Mouse (Mus musculus) liver, adult (tissue): ENCODE measurements around the gene Actr1b.

Experiments used
- GATA4 ChIP-seq: IDR thresholded peaks from 2 replicates; pipeline ENCODE4 v1.6.1; 2014; ENCODE audit warnings: mild to moderate bottlenecking, low read length; ENCODE audit not compliant: insufficient replicate concordance

Actr1b gene

DNA sequence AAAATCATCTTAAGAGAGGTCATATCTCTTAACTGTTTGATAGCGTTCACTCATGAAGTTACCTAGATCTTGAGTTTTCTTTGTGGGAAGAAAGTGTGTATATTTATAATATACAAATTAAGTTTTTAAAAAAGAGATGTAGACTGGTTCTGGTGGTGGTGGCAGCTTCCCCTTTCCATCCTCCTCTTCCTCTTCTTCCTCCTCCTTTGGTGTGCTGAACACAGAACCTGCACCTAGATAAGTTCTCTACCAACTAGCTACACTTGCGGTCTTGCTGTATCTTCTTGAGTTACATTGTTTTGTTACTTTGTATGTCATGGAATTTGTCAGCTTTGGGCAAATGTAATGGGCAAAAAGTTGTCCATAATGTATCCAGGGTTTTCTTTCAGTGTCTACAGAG, 3.1 kb downstream of the Actr1b start:
- TF ChIP-seq GATA4, result no peak

DNA sequence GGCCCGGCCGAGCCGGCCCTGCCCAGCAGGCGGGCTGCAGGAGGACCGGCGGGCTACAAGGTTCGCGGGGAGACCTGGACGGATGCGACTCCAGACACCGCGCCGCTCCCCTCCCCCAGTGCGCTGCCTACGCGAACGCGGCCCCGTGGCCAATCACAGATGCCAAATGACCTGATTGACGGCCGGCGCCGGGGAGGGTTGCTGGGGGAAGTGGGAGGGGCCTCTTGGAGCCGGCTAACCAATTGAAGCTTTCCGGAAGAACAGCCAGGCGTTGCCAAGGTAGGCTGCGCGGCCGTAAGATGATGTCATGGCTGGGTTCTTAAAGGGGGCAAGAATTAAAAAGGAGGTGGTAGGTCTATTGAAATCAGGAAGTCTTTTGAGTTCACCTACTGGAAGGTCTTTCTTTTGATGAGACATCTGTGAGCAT, 4.4 kb downstream of the Actr1b start, which contains the start of gene 4933424G06Rik:
Gene 4933424G06Rik (plus strand): TSS at position 296 of the 427 bp plus-strand sequence.
- no peak for TF ChIP-seq GATA4

DNA sequence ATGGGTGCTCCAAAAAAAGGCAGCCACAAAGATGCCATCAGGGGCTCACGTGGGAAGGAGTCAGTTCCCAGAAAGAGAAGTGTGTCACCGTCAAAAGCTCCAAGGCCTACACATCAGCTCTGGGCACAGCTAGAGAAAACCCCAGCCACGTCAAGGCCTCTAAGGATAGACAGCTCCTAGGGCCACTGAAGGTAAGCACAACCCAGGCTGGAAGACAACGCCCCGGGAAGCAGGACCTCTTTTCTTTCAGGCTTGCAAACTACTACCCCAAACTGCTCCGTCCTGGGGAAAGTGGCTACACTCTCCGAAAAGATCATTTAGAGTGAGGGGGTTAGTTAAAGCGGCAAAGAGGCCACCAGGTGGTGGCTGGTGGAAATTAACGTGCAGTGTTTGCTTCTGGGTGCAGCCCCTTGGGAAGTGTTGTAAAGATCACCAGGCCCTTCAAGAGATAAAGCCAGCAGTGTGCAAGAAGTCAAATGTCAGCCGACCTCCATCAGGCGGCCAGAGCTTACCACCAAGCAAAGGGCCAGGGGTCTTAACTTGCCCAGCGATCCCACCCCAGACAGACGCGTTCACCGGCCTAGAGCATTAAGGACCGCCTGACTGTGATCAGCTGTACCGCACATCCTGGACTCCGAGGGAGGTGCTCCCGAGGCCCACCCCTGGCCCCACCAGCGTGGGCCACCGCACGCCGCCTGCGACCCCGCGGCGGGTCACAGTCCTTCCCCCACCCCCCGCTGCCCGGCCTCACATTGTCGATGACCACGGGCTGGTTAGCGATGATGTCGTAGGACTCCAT, 5.0 kb downstream of the Actr1b start:
- no peak for TF ChIP-seq GATA4

DNA sequence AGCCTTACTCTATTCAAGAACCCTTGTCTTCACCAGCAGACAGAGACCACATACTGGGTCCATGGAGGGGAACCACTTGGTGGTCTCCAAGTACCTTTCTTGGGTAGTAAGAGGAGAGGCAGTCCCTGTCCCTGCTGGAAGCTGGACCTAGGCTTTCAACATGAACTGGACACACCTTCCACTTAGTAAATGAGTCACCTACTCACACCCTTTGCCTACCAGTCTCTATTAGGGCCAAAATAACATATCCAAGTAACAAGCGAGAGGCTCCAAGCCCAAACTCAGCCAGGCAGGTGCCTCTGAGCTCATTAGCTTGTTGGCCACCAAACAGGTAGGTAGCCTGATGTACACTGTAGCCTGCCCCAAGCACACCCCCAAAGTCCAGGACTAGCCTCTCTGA, 5.6 kb downstream of the Actr1b start:
- no peak for TF ChIP-seq GATA4

DNA sequence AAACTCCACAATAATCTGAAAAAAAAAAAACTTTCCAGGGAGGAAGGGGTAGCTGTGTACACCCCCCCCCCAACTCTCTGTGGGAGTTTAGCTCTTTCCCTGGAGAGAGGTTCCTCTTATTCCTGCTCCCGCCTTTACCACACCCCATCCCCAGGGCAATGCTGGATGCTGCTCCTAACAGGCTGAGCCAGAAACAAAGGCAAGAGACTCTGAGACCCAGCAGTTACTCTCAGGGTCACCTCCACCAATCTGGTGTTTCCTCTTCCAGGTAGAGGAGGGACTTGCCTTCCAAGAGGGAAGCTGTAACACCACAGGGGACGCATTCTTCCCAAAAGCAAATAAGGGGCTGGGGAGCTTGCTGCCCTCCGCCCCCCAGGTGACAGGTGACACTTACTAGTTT, 6.4 kb downstream of the Actr1b start:
- no peak for TF ChIP-seq GATA4

DNA sequence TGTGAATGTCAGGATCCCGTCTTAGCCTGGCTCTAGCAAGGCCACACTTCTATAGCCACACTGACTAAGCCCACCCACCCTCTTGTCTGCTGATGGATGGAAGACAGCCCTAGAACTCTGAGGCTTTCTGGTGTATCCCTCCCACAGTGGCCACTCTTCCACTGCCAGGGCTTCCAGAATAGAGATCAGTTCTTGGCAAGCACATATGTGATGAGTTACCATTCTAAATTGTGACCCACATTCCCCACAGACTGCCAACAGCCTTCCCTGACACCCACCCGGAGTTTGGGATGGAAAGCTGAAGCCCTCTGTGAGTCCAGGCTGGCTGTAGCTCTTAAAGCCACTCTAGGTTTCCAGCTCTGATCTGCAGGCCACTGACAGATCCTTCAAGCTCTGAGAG, 7.1 kb downstream of the Actr1b start:
- TF ChIP-seq GATA4, result no peak

DNA sequence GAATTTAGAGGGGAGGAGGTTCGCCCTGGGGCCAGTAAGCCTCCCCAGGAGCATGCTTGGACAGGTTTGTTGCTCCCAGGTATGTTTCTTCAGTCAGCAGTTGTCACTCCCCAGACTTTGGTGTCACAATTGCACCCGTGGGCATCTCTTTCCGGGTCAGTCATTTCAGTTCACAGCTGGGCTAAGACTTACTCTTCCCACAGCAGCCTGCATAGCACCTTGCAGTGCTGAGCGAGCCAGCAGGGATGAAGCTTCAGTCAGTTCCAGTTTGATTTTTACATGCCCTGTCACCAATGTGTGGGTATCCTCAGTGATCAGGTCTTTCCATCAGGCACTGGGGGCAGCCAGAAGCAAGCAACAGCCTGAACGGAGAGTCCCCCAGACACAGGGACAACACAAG, 17.2 kb downstream of the Actr1b start:
- TF ChIP-seq GATA4, result no peak

DNA sequence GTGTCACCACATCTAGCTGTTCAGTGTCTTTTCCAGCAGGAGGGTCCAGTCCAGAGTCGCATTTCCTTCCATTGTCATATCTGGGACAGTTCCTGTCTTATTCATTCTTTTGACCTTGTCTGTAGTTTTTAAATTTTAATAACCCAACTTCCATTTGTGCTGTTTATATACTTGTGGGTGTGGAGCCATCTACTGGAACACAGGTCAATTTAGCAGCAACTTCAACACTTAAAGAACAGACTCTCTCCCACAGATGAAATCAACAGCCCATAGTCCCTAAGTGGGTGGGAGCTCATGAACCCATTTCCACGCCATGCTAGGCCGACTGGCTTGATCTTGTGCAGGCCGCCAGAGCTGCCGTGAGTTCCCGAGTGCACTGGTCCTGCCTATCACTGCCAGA, 17.8 kb downstream of the Actr1b start:
- no peak for TF ChIP-seq GATA4

DNA sequence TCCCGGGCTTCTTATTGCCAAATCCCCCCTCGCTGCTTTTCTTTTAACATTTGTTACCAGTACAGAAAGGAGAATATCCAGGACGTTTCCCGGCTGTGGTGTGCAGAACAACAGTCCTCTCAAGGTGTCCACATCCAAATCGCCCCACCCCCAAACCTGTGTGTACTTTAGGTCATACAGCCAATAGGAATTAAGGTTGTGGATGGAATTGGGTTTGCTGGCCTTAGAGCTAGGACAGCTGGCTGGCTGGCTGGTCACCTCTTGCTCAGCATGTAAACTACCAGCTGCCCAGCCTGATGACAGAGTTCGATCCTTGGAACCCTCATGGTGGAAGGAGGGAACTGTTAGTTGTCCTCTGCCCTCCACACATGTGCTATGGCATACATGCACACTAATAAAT, 19.4 kb downstream of the Actr1b start:
- TF ChIP-seq GATA4, result no peak

DNA sequence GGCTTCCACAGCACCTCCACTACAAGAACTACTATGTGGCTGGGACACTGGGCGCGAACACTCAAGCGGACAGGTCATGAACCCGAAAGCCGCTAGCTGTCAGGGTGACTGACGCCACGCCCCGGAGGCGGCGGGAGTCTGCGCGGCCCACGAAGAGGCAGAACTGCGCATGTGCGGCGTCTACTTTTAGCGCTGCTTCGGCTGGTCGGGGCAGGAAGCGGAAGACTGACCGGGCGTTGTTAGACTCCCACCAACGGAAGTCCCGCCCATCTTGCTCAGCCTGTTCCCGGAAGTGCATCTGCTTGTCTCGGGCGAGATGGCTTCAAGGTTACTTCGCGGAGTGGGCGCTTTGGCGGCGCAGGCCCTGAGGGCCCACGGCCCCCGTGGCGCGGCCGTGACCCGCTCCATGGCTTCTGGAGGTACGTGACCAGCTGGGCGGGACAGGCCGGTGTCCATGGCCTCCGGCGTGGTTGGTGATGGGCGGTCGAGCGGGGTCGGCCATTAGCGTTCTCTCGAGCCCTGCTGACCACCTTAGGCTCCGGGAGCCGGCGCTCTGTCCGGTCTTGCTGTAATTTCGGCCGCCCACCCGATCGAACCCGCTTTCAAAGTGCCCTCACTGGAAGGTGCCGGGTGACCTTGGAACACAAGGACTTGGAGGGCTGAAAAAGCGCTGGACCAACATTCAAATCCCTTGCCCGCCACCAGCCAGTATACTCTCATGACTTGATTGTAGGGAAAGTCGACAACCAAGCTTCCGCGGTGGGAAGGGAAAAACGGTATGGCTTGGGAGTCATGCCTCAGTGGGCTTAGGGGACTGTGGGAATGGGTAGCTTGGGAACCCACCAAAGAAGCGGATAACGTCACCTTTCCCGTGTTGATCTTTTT, 22.7 kb downstream of the Actr1b start, which contains the start of gene Cox5b:
Gene Cox5b (plus strand): TSS at position 179 of the 885 bp plus-strand sequence.
- TF ChIP-seq GATA4, result no peak

DNA sequence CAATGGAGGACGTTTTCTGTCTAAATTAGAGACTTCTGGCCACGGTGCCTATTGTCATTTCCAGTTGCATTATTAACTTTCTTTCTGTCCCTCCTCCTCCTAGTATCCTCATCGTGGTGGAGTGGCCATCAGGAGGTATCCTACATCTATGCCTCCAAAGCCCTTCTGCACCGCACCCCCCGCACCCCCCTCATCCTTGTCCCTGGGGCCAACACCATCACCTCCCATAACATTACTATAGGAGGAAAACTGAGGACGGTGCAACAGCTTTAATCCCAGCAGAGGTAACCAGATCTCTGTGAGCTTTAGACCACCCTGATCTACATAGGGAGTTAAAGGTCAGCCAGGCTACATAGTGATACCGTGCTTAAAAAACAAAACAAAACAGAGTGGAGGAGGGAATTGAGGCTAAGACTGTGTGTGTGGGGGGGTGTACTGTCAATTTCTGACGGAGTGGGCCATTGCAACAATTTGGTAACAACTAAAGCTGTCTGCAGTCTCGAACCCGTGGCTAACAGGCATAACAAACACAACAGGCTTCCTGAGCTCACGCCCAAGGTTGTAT, 23.5 kb downstream of the Actr1b start:
- no peak for TF ChIP-seq GATA4

DNA sequence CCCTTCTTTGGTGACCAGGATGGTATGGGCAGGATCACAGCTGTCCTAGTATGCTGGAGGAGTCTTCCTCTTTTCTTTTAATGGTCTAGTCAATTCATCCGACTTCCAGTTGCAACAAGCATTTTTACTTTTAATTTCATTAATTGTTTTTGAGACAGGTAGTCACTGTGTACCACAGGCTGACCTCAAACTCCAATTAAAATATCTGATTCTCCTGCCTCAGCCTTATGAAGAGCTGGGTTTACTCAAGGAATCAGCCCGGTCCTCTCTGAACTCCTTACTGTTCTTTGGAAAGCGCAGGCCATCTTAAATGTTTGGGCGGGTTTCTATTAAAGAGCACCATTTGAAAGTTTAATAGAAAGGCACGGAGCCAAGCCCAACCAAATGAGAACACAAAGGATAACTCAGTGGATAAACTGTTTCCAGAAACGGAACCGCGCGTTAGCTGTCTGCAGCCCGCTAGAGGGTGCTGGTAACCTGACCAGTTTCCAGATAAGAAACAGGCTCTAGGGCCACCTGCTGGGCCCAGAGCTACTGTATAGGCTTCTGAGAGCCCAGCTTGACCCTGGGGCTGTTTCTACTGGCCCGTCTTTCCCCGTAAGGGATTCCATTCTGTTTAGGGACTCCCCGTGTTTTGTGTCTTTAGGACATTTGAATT, 30.3 kb downstream of the Actr1b start:
- TF ChIP-seq GATA4, result peak; percentile 85; the same call in 1 of the 2 replicates

DNA sequence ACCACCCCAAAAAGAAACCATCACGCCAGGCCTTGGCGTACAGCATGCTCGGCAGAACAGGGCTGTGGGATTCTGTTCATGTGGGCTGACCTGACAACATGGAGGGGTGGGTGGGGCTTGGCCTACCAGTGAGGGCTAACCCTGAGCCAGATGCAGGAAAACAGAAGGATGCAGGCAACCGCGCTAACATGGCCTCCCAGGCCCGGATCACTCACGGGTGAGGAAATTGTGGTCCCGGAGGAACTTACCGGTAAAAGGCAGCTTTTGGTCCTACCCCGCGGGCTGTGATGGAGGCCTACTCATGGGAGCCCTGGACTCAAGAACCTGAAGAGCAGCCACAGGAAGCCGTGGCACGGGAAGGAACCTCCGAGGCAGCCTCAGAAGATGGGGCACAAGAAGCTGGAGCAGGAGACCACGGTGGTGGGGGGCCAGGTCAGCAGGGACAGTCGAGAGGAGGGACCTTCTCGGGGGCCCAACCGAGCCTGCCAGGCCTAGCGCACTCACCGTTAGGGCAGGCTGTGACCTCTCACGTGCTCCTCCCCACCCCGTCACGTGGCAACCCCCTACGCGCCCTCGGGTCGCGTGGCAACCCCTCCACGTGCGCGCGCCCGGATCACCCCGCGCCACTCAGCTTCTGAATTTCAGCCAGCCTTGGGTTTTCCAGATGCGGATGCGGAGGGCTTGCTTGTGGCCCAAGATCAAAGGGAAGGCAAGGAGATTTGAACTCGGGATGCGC, 31.4 kb downstream of the Actr1b start, which contains the start of gene Fam178b:
Gene Fam178b (minus strand): TSS at position 564 of the 736 bp plus-strand sequence.
- TF ChIP-seq GATA4, result no peak

DNA sequence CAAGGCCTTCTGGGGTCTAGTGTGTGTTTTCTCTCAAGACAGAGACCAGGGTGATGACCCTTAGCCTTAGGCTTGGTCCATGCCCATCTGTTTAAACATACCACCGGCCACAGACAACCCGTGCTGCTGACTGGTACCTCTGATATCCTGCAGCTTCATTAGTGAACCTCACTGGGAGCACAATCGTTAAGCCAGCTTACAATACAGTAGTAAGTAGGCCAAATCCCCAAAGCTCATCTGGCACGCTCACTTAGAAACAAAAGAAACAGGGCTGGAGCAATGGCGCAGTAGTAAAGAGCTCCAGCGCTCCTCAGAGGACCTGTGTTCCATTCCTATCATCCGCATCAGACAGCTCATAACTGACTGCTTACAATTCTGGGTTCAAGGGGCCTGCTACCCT, 33.3 kb downstream of the Actr1b start:
- no peak for TF ChIP-seq GATA4

DNA sequence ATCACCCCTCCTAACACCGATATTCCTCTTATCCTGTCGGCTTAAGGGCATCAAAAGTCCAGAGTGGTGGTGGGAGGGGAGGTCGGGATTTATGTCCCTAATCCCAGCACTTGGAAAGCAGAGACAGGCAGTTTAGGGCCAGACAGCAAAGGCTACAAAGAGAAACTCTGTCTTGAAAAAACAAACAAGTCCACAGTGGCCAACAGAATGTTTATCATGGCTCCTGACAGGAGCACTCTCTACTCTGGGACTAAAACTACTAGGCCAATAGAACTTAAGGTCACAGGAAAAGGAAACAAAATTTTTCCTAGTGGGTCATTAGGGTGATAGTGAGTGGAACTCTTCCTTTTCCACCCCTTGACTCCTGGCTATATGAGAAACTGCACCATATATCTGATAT, 39.3 kb downstream of the Actr1b start:
- TF ChIP-seq GATA4, result no peak
